Mouse (Mus musculus) midbrain, embryonic 10.5 days (tissue): ENCODE measurements around the gene Slitrk3. TPM values are rescaled to one million over a fixed set of nuclear protein-coding genes. Genes with fewer than 3 reads are reported as not detected.
A peak's percentile ranks its signal among the peaks of the same experiment; 100 is the strongest.
"Not testable (repeated sequence)": the region's sequence is repeated elsewhere in the genome, so short reads cannot be mapped to it uniquely, and the experiment has no call there.

Source experiments
- DNase-seq: peaks from one replicate; pipeline ENCODE4 v3.0.0-alpha.2; 2017; ENCODE audit warnings: low spot score
- H3K27ac ChIP-seq: fragments of 300-500 bp; sonication (generic); replicated peaks from 2 replicates; pipeline ENCODE4 v1.5.1; 2016; ENCODE audit warnings: mild to moderate bottlenecking
- H3K27me3 ChIP-seq: fragments of 300-500 bp; sonication (generic); 2 replicates; pipeline ENCODE4 v1.6.1; 2016; ENCODE audit warnings: low read depth, mild to moderate bottlenecking; ENCODE audit not compliant: poor library complexity, severe bottlenecking
- H3K36me3 ChIP-seq: fragments of 300-500 bp; sonication (generic); 2 replicates; pipeline ENCODE4 v1.6.1; 2016; ENCODE audit warnings: mild to moderate bottlenecking, moderate library complexity
- H3K4me1 ChIP-seq: fragments of 300-500 bp; sonication (generic); 2 replicates; pipeline ENCODE4 v1.6.1; 2016
- H3K4me3 ChIP-seq: fragments of 300-500 bp; sonication (generic); 2 replicates; pipeline ENCODE4 v1.5.1; 2016; ENCODE audit warnings: mild to moderate bottlenecking, moderate library complexity
- H3K9me3 ChIP-seq: fragments of 300-500 bp; sonication (generic); replicated peaks from 2 replicates; pipeline ENCODE4 v1.6.1; 2016; ENCODE audit warnings: mild to moderate bottlenecking
- WGBS: fragments of 180-500 bp; shearing (Covaris S2); methylation state at CpG from one replicate; pipeline ENCODE4 v1.1.7; 2016; 5-methylcytosine and 5-hydroxymethylcytosine counted together
- polyA plus RNA-seq: library from polyadenylated mRNA; unstranded; fragments of >200 nt; fragmentation: Nextera tagmentation; extraction: Ambion mirVana; gene quantifications from 2 replicates; pipeline ENCODE4 v1.2.1, GENCODE M21; 2016

Gene Slitrk3
- 0.52 and 1.3 TPM in 2 replicates for polyA plus RNA-seq

DNA sequence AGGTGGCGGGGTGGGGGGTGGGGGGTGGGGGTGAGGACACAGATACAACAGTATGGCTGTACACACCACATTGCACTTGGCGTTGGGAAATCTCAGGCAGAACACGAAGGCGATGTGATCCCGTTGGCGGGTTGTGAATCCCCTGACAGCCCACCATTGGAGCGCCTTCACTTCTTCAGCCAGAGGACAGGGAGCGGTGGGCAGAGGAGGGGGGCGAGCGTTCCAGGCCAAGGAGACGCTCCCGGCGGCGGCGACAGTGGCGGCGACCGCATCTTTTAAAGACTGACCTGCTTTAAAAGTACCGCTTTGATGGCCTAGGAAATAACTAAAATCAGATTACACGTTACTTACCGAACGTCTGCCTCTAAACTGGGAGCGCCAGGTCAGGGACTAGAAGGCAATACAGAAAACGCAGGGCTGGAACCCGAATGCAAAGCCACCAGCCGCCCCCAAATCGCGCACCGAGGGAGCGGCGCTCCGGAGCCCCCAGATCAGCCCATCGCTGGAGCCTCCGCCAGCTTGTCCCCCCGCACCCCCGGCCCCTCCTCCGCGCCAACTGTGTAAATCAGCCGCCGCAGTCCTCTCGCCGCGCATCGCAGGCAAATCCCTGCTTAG is at the start of gene Slitrk3:
Gene Slitrk3 (minus strand): TSS at position 607 of the 615 bp plus-strand sequence.
- under 1% methylated on average over 44 of the region's 44 CpGs for WGBS
- Histone ChIP-seq H3K27ac (peak within 1 kb of the TSS; percentile 69), H3K36me3 (no peaks in the 10 kb centered on the region), H3K4me3 (peak within 1 kb of the TSS; percentile 72), H3K9me3 (no peaks in the 10 kb centered on the region), H3K27me3 (peaks cover 57% of the 10 kb centered on the region), H3K4me1 (peaks cover 21% of the 10 kb centered on the region)
- DNase-seq: peak; percentile 62

DNA sequence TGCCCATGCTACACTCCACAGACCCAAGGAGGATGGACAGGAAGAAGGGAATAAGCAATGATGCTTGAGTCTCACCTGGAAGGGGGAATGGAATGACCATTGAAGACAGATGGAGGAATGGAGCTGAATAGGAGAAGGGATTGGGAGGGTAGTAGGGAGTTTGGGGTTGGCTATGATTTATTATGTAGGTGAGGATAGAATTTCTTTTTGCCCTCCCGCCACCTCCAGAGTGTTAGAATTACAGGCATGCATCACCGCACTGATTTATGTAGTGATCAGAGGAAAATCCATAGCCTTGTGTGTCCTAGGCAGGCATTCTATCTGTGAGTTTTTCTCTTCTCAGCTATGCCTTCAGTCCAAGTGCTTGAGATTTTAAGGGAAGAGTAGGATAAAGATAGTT is 36.8 kb upstream of the Slitrk3 start:
- H3K9me3 ChIP-seq, H3K27ac ChIP-seq, H3K4me1 ChIP-seq, H3K36me3 ChIP-seq, DNase-seq, H3K4me3 ChIP-seq, H3K27me3 ChIP-seq: not testable (repeated sequence)
- 93% methylated on average over 2 of the region's 2 CpGs for WGBS

DNA sequence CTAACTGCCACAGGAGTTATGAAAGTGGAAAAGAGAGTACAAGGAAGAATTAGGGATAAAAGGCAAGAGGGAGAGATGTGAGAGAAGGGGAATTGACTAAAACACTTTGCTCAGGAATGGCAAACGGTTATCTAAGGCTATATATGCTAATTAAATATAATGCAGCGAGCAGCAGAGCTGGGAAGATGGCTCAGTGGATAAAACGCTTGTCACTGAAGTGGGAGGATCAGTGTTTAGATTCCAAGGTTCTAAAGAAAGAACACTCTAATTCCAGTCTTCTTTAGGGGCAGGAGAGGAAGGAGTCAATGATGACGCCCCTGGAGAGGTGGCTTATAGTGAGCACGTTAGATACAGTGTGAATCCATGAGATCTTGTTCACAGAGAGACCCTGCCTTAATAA is 27.0 kb upstream of the Slitrk3 start:
- Histone ChIP-seq H3K27me3 (no peaks in the 10 kb centered on the region), H3K36me3 (no peaks in the 10 kb centered on the region), H3K4me3 (no peak overlapping the region), H3K9me3 (no peaks in the 10 kb centered on the region), H3K27ac (no peak overlapping the region), H3K4me1 (no peaks in the 10 kb centered on the region)
- WGBS: 75% methylated on average over 5 of the region's 5 CpGs
- DNase-seq: no peak

DNA sequence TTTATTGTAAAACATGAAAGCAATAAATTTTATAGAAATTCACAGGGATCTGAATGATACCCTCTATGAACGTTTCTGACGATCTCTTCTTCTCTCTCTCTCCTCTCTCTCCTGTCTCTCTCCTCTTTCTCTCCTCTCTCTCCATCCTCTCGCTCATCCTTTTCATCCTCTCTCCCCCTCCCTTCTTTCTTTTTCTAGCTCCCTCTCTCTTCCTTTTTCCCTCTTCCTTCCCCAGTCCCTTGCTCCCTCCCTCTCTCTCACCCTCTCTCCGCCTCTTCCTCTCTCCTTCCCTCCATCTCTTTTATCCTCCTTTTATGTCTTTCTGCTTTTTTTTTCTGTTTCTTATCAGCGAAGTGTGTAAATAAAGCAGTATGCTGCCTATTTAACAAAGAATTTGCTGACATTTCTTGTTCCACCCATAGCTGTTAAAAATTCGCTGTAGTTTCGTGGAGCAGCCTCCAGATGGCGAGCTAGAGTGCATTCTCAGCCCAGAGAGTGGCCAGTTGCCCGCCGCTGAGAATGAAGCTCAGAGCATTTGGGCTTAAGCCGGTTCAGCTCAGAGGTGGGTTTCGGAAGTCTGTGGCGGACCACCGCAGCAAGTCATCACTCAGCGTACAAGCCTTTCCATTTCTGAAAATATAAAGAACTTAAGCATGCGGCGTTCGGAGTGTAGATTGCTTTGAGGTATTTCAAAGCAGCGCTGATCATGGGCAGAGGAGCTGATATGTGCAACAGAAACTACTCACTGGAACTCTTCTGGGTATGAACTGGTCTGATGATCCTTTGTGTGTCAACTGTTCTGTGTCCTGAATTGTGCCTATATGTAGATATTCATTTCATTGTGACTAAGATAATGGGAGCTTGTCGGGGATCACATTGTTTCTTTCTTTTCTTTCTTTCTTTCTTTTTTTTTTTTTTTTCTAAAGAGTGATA is 8.5 kb upstream of the Slitrk3 start:
- Histone ChIP-seq H3K4me3 (peak overlapping the region; percentile 47), H3K27ac (no peak overlapping the region), H3K27me3 (no peaks in the 10 kb centered on the region), H3K9me3 (no peaks in the 10 kb centered on the region), H3K36me3 (no peaks in the 10 kb centered on the region), H3K4me1 (no peaks in the 10 kb centered on the region; the same call in 1 of the 2 replicates)
- peak; percentile 77 for DNase-seq
- 13% methylated on average over 20 of the region's 20 CpGs for WGBS

DNA sequence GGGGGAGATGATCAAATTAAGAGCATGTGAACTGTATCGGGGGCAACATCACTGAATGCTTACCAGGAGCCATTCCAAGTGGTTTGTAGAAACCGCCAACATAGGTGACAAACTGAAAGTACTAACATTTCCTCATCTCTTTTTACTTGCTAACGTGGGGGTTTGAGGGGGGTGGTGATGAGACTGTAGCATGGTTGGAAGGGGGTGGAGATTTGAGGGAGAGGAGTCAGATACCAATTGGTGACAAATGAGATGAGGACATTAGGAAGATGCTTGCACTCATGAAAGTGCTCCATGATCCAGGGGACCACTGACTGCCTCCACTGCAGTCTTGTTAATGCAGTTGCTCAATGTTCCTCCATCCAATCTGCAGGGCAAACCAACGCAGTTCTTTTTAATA is 587 bp upstream of the Slitrk3 start:
- Histone ChIP-seq H3K36me3 (no peaks in the 10 kb centered on the region), H3K4me1 (peaks cover 18% of the 10 kb centered on the region), H3K27ac (no peak overlapping the region), H3K9me3 (no peaks in the 10 kb centered on the region), H3K4me3 (peak overlapping the region; percentile 72), H3K27me3 (peaks cover 57% of the 10 kb centered on the region)
- 20% methylated on average over 4 of the region's 4 CpGs for WGBS
- DNase-seq: no peak

DNA sequence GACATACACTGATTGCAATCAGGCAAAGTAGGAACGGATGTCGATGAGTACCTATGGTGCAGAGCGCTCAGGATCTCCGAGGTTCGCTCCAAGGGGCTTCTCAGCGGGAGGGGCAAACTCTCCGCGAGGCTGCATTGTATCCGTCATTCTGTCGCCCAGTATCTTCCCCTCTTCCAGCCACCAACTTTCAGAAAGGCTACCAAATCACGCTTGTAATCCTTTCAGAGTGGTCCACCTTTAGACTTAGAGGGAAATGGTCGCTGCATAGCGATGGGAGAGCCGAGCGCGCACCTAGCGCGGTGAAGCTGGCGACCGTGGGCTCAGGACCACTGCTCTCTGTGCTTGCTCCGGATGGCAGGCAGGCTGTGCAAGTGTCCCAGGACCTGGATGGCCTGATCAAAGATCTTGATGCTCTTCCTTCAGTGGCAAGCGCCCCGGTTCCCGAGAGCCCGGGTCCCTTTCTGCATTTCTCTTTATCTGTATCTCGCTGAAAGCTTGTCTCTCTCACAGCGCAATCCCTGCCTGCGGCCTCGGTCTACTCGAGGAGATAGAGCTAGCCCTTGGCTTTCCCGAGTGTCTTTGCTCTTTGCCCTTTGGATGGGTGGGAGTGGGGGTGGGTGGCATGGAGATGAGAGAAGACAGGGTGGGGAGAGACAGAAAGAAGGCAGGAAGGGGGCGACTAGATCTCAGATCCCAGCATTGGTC is 959 bp downstream of the Slitrk3 start:
- Histone ChIP-seq H3K4me1 (peaks cover 21% of the 10 kb centered on the region), H3K27ac (peak overlapping the region; percentile 69; the same call in 1 of the 2 replicates), H3K9me3 (no peaks in the 10 kb centered on the region), H3K4me3 (peak overlapping the region; percentile 72), H3K27me3 (peaks cover 57% of the 10 kb centered on the region), H3K36me3 (no peaks in the 10 kb centered on the region)
- peak; percentile 47 for DNase-seq
- WGBS: 1% methylated on average over 32 of the region's 32 CpGs

DNA sequence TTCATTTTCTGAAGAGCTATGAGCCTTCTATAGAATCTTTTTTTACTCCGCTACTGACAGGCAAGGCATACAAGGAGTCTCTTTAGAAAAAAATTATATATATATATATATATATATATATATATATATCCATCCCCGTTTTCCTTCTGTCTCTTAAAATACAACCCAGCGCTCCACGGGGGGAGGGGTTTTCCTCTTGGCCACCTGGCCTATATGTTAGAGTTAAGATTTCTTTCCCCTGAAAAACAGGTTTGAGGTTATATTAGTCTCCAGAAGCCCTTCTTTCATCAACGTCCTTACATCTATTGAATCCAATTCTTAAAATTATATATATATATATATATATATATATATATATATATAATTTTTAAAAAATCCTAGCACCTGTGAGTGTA is 1.6 kb downstream of the Slitrk3 start:
- Histone ChIP-seq H3K27me3 (peaks cover 57% of the 10 kb centered on the region), H3K4me1 (peaks cover 21% of the 10 kb centered on the region), H3K9me3 (no peaks in the 10 kb centered on the region), H3K27ac (no peak overlapping the region), H3K36me3 (no peaks in the 10 kb centered on the region), H3K4me3 (no peak overlapping the region)
- DNase-seq: no peak
- 40% methylated on average over 5 of the region's 5 CpGs for WGBS

DNA sequence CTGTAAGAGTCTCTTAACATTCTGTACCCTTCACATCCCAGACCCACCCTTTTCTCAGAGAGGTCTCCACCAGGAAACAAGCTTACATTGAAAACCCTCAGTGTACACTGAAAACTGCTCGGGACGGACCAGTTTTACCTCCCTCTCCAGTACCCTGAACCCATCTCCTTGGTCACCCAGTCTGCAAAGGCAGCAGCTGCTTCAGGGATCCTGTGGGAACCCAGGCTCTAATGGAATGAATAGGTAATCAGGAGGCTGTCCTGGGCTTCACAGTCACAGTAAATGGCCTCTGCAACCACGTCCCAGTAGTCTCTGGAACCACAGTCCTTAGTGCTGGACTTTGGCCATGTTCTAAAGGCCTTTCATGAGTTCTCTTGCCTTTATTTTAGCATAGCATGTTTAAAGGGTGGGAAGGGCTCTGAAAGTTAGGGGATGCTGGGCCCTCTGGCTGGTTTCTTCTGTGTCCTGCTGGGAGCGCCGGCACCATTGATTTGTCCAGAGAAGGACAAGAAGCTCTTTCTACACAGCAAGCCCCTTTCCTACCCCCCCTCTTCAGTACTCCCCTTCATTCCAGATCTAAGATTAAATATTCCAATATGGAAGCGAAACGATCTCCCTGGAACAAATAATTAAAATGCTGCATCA is 2.1 kb downstream of the Slitrk3 start:
- Histone ChIP-seq H3K4me3 (peak overlapping the region; percentile 4; the same call in 1 of the 2 replicates), H3K9me3 (no peaks in the 10 kb centered on the region), H3K27me3 (peaks cover 57% of the 10 kb centered on the region), H3K27ac (no peak overlapping the region), H3K36me3 (no peaks in the 10 kb centered on the region), H3K4me1 (peaks cover 21% of the 10 kb centered on the region)
- peak; percentile 18 for DNase-seq
- WGBS: 22% methylated on average over 7 of the region's 7 CpGs

DNA sequence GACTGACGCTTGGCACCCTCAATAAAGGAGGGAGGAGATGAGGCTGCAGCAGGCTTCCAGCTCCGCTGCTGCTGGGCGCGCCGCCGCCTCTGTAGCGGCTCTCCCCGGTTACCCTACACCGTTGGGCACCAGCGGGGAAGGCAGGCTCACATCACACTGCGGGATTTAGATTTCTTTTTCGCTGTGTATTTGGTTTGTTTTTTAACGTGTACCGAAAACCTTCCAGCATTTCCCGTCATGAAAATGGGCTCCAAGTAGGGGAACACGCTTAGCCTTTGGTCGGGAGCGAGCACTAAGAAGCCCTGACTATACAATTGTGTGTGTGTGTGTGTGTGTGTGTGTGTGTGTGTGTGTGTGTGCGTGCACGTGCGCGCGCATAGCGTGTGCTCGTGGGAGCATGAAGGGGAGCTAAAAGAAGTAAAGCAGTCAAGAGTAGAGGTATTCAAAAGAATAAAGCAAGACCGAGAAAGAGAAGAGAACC is 4.1 kb downstream of the Slitrk3 start:
- peaks cover 47% of the 10 kb centered on the region for H3K27me3 ChIP-seq

DNA sequence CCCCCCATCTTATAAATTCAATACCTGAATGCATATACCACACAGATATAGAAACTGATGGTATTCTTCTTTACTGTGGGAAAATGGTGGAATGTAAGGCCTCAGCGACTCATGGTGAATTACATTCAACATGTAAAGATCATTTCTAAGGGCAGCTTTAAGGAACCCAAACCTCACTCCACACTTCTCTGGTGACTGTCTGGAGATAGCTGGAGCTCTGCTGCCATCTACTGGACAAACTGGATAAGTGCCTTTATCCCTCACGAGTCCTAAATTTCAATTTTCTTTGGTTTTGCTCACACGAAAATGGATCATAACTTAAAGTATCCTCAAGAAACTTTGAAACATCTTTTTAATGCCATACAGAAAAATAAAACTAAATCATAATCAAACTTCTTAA is 11.4 kb downstream of the Slitrk3 start:
- Histone ChIP-seq H3K4me1 (no peaks in the 10 kb centered on the region), H3K27me3 (no peaks in the 10 kb centered on the region), H3K27ac (no peak overlapping the region), H3K4me3 (0 out of 2 replicates have a peak overlapping the region, but pooled peaks have one; percentile 11), H3K9me3 (no peaks in the 10 kb centered on the region), H3K36me3 (no peaks in the 10 kb centered on the region)
- 8% methylated on average over 3 of the region's 3 CpGs for WGBS
- peak; percentile 58 for DNase-seq

More for the DNA sequence above, 4.1 kb downstream of the Slitrk3 start:
- H3K9me3 ChIP-seq: no peaks in the 10 kb centered on the region
- H3K4me1 ChIP-seq: peaks cover 21% of the 10 kb centered on the region
- H3K36me3 ChIP-seq: no peaks in the 10 kb centered on the region
- peak; percentile 59 for DNase-seq
- under 1% methylated on average over 26 of the region's 26 CpGs for WGBS
- H3K4me3 ChIP-seq: peak overlapping the region; percentile 58
- H3K27ac ChIP-seq: peak overlapping the region; percentile 73

DNA sequence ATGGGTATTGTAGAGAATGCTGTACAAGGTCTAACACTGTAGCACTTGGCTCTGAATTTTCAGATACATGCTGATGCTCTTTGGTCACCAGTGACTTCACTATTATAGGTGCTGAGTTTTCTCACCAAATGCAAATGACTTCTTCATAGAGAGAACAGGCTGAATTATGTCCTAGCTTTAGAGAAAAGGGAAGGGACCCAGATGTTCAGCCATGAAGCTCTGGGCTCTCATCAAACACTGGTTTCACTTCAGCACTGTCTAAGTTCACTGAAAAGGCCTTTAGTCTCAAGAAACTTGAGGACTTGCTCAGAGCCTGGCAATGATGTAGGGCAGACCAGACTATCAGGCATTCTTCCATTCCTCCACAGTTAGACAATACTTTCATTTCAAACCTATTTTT is 15.3 kb downstream of the Slitrk3 start:
- no peak for DNase-seq
- Histone ChIP-seq H3K27me3 (no peaks in the 10 kb centered on the region), H3K9me3 (no peaks in the 10 kb centered on the region), H3K4me1 (no peaks in the 10 kb centered on the region), H3K36me3 (no peaks in the 10 kb centered on the region), H3K4me3 (no peak overlapping the region), H3K27ac (no peak overlapping the region)

DNA sequence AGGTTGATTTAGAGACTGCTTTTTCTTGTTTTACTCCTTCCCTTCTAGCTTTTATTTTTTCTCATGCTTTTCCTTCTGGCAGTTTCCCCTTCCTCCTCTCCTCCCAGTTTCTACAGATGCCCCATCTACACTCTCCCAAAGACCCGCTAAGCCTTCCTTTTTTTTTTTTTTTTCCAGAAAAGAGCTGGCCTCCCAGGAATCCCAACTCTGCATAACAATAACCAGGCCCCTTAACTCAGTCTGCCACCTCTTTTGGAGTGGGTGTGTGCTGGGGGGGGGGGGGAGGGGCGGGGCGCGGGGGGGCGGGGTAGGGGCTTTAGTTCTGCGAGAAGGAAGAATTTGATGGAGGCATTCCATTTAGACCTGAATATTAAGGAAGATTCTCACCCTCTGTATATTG is 51.6 kb downstream of the Slitrk3 start:
- H3K36me3 ChIP-seq: no peaks in the 10 kb centered on the region
- no peak for DNase-seq
- 4% methylated on average over 6 of the region's 6 CpGs for WGBS
- no peak overlapping the region for H3K27ac ChIP-seq
- no peaks in the 10 kb centered on the region for H3K9me3 ChIP-seq
- H3K4me1 ChIP-seq: peaks cover 6% of the 10 kb centered on the region
- H3K27me3 ChIP-seq: no peaks in the 10 kb centered on the region
- no peak overlapping the region for H3K4me3 ChIP-seq
